Mouse (Mus musculus) frontal cortex, adult 2 months (tissue): ENCODE results near the gene Epgn. TPM values are rescaled to one million over a fixed set of nuclear protein-coding genes. Genes with fewer than 3 reads are reported as not detected.

Experiments
- DNase-seq, 2 experiments: peaks; one replicate each; pipeline ENCODE4 v3.0.0; 2022; ENCODE audit warnings: low spot score in 1 of 2; ENCODE audit errors: extremely low spot score in 1 of 2
- polyA plus RNA-seq: library from polyadenylated mRNA; depleted of rRNA; stranded (reverse); fragments of >200 nt; gene quantifications from 2 replicates; pipeline ENCODE4 v1.2.3, GENCODE M21; 2012; rRNA removed

Epgn gene
- polyA plus RNA-seq = 0.04 and 0.08 TPM in 2 replicates

- DNase-seq = no peak
Observed at GRCm38 (mm10) chr5:91027164-91027563, at the start of gene Epgn. Epgn (plus strand) TSS chr5:91027464.

- peak in 1 of 2 experiments; percentile 16 for DNase-seq
Observed at GRCm38 (mm10) chr5:90980297-90980696, 47.0 kb upstream of the Epgn start.

- no peak for DNase-seq
Observed at GRCm38 (mm10) chr5:90987605-90988004, 39.7 kb upstream of the Epgn start.

- DNase-seq = no peak
Observed at GRCm38 (mm10) chr5:90988149-90988548, 39.1 kb upstream of the Epgn start.

GRCm38 (mm10) chr5:90988592-90988991 is 38.7 kb upstream of the Epgn start:
- DNase-seq = no peak

- no peak for DNase-seq
Observed at GRCm38 (mm10) chr5:90999942-91000341, 27.3 kb upstream of the Epgn start.

- DNase-seq = no peak
Observed at GRCm38 (mm10) chr5:91015216-91015615, 12.0 kb upstream of the Epgn start.

- DNase-seq = no peak
Observed at GRCm38 (mm10) chr5:91023114-91023513, 4.2 kb upstream of the Epgn start.

GRCm38 (mm10) chr5:91027840-91028239 is 576 bp downstream of the Epgn start:
- no peak for DNase-seq

GRCm38 (mm10) chr5:91030629-91031028 is 3.4 kb downstream of the Epgn start:
- DNase-seq = peak in 1 of 2 experiments; percentile 2

GRCm38 (mm10) chr5:91035341-91035740 is 8.1 kb downstream of the Epgn start:
- no peak for DNase-seq

GRCm38 (mm10) chr5:91036628-91037027 is 9.4 kb downstream of the Epgn start:
- DNase-seq = no peak

GRCm38 (mm10) chr5:91037756-91038155 is 10.5 kb downstream of the Epgn start:
- DNase-seq = no peak

- peak in 1 of 2 experiments; percentile 13 for DNase-seq
Observed at GRCm38 (mm10) chr5:91038547-91038946, 11.3 kb downstream of the Epgn start.

- DNase-seq = no peak
Observed at GRCm38 (mm10) chr5:91038963-91039362, 11.7 kb downstream of the Epgn start.

- DNase-seq = no peak
Observed at GRCm38 (mm10) chr5:91047987-91048386, 20.7 kb downstream of the Epgn start.

GRCm38 (mm10) chr5:91048397-91048796 is 21.1 kb downstream of the Epgn start:
- DNase-seq = no peak

GRCm38 (mm10) chr5:91072340-91072739 is 45.1 kb downstream of the Epgn start:
- no peak for DNase-seq

GRCm38 (mm10) chr5:91073626-91074025 is 46.4 kb downstream of the Epgn start:
- DNase-seq = no peak

GRCm38 (mm10) chr5:91074026-91074425 is 46.8 kb downstream of the Epgn start:
- no peak for DNase-seq

GRCm38 (mm10) chr5:91074450-91074950 is 47.2 kb downstream of the Epgn start, which contains the start of gene Ereg:
Ereg (plus strand) TSS chr5:91074622.
- peak in 1 of 2 experiments; percentile 10 for DNase-seq

GRCm38 (mm10) chr5:91075021-91075420 is 47.8 kb downstream of the Epgn start:
- no peak for DNase-seq

- peak; percentile 8 to 37 for DNase-seq
Observed at GRCm38 (mm10) chr5:91083016-91083415, 55.8 kb downstream of the Epgn start.
